Mouse (Mus musculus) embryonic facial prominence, embryonic 12.5 days (tissue): Measurements from ENCODE around the gene Iqsec3. TPM values are rescaled to one million over a fixed set of nuclear protein-coding genes. Genes with fewer than 3 reads are reported as not detected.

ENCODE experiments used
- ATAC-seq: fragments of 200-750 bp; cut with Nextera tagmentation; 2 replicates; pipeline ENCODE4 v1.8.0; 2017; ENCODE audit not compliant: insufficient number of reproducible peaks, insufficient read depth, low FRiP score, low TSS enrichment
- H3K27ac ChIP-seq: fragments of 300-500 bp; sonication (generic); 2 replicates; pipeline ENCODE4 v1.5.1; 2016; ENCODE audit warnings: mild to moderate bottlenecking
- H3K27me3 ChIP-seq: fragments of 300-500 bp; sonication (generic); 2 replicates; pipeline ENCODE4 v1.6.1; 2016; ENCODE audit warnings: mild to moderate bottlenecking, moderate library complexity
- H3K36me3 ChIP-seq: fragments of 300-500 bp; sonication (generic); 2 replicates; pipeline ENCODE4 v1.6.1; 2016; ENCODE audit warnings: mild to moderate bottlenecking
- H3K4me1 ChIP-seq: fragments of 300-500 bp; sonication (generic); 2 replicates; pipeline ENCODE4 v1.6.1; 2016
- H3K4me2 ChIP-seq: fragments of 300-500 bp; sonication (generic); replicated peaks from 2 replicates; pipeline ENCODE4 v1.6.1; 2016; ENCODE audit warnings: mild to moderate bottlenecking, moderate library complexity
- H3K4me3 ChIP-seq: fragments of 300-500 bp; sonication (generic); 2 replicates; pipeline ENCODE4 v1.5.1; 2016; ENCODE audit warnings: mild to moderate bottlenecking
- H3K9ac ChIP-seq: fragments of 300-500 bp; sonication (generic); 2 replicates; pipeline ENCODE4 v1.6.1; 2016; ENCODE audit warnings: mild to moderate bottlenecking, moderate library complexity
- H3K9me3 ChIP-seq: fragments of 300-500 bp; sonication (generic); 2 replicates; pipeline ENCODE4 v1.6.1; 2016; ENCODE audit warnings: mild to moderate bottlenecking, moderate library complexity
- WGBS: fragments of 180-500 bp; shearing (Covaris S2); methylation state at CpG from one replicate; pipeline ENCODE4 v1.1.7; 2016; 5-methylcytosine and 5-hydroxymethylcytosine counted together
- polyA plus RNA-seq: library from polyadenylated mRNA; unstranded; fragments of >200 nt; fragmentation: Nextera tagmentation; extraction: Ambion mirVana; gene quantifications from 2 replicates; pipeline ENCODE4 v1.2.1, GENCODE M21; 2016

Iqsec3 gene
- polyA plus RNA-seq, 1 experiment from 2014 or later: 0.19 TPM

DNA sequence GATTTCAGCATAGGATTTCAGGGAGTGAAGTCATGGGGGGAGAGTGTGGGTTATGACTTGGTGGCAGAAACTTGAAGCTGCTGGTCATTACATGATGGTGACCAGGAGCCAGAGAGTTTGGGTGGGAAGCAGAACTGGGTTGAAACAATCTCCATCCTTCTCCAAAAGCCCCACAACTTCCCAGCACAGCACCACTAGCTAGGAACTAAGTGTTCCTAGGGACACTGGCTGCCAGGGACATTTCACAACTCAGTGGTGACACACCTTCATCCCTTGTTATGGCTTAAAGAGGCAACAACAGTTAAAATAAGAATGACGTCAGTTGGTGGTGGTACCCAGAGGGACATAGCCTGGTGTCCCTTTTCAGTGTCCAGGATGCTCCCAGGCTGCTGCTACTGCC lies 117.4 kb downstream of the Iqsec3 start:
- no peaks in the 10 kb centered on the region for H3K36me3 ChIP-seq
- H3K9ac ChIP-seq: no peak overlapping the region
- no peak overlapping the region for H3K27ac ChIP-seq
- no peaks in the 10 kb centered on the region for H3K4me1 ChIP-seq
- WGBS: 91% methylated on average over 1 of the region's 1 CpGs
- H3K4me3 ChIP-seq: no peak overlapping the region
- no peak for ATAC-seq
- no peaks in the 10 kb centered on the region for H3K9me3 ChIP-seq
- no peak overlapping the region for H3K4me2 ChIP-seq
- H3K27me3 ChIP-seq: no peaks in the 10 kb centered on the region

DNA sequence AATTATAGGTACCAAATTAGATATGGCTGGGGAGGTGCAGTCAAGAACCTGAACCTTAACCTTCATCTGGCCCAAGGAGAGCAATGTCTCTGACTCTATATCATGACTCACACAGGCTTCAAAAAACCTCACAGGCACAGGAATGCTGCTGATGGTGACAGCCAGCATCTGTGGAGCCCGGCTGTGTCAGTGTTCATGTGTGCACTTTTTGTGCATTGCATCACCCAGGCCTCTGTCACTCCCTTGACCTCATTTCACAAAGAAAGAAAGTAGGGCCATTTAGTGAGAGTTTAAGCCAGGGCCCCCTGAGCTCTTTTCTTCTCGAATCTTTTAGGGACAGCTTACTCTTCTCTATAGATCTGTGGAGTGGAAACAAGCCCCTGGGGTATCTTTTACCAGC lies 121.2 kb downstream of the Iqsec3 start:
- Histone ChIP-seq H3K27me3 (no peaks in the 10 kb centered on the region), H3K9me3 (no peaks in the 10 kb centered on the region), H3K36me3 (no peaks in the 10 kb centered on the region), H3K9ac (no peak overlapping the region), H3K4me1 (no peaks in the 10 kb centered on the region), H3K4me2 (no peak overlapping the region), H3K27ac (no peak overlapping the region), H3K4me3 (no peak overlapping the region)
- ATAC-seq: no peak
- WGBS: 39% methylated on average over 2 of the region's 2 CpGs

DNA sequence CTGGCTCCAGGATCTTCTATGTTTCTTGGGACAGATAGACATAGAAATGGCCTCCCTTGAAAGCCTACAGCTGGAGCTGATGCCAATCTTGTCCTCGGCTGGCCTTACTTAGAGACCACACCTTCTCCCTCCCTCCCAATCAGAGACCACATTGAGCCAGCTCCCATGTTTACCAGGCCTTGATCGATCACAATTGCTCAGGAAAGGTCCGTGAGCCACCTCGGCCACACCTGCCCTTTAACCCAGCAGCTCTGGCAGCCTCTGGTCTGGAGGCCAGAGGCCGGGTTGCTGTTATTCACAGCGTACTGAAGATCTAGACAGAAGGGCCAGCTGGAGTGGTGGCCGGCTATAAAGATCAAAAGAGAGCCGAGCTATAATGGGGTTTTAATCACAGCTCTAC lies 127.0 kb downstream of the Iqsec3 start:
- no peaks in the 10 kb centered on the region for H3K36me3 ChIP-seq
- H3K4me3 ChIP-seq: no peak overlapping the region
- no peak for ATAC-seq
- H3K9me3 ChIP-seq: no peaks in the 10 kb centered on the region
- peaks cover 4% of the 10 kb centered on the region; the same call in 1 of the 2 replicates for H3K4me1 ChIP-seq
- H3K27ac ChIP-seq: no peak overlapping the region
- no peak overlapping the region for H3K9ac ChIP-seq
- no peak overlapping the region for H3K4me2 ChIP-seq
- 0 out of 2 replicates have a peak, but pooled peaks cover 2% of the 10 kb centered on the region for H3K27me3 ChIP-seq
- WGBS: 56% methylated on average over 8 of the region's 8 CpGs

DNA sequence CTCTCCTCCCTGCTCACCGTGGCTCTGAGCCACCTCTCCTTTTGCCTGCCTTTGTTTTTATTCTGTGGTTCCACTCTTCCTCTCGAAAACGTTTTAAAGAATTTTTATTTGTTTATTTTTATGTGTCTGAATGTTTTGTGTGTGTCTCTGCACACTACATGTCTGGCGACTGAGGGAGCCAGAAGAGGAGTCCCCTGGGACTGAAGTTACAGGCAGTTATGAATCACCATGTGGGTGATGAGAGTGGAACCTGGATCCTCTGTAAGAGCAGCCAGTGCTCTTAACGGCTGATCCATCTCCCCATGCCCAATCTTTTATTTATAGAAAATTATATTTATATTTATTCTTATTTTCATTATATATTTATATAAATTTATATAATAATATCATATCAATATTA lies 129.1 kb downstream of the Iqsec3 start:
- Histone ChIP-seq H3K4me2 (no peak overlapping the region), H3K27ac (no peak overlapping the region), H3K4me3 (no peak overlapping the region), H3K9ac (no peak overlapping the region), H3K27me3 (0 out of 2 replicates have a peak, but pooled peaks cover 3% of the 10 kb centered on the region), H3K36me3 (no peaks in the 10 kb centered on the region), H3K4me1 (peaks cover 4% of the 10 kb centered on the region; the same call in 1 of the 2 replicates), H3K9me3 (no peaks in the 10 kb centered on the region)
- no peak for ATAC-seq
- 59% methylated on average over 5 of the region's 5 CpGs for WGBS

DNA sequence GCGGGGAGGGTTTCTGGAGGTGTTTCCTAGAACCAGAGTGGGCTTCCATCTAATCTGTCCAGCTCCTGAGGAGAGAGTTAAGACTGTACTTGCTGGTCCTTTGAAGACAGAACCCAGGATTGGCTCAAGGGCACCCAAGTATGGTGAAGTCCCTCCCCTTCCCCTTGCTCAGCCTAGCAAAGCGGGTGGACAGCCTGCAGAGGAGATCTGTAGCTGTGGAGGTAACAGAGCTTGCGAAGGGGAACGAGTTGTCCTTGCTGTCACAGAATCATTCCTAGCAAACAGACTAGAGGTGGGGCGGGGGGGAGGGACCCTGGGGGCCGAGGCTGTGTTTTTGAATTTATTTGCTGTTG lies 129.7 kb downstream of the Iqsec3 start:
- Histone ChIP-seq H3K27me3 (0 out of 2 replicates have a peak, but pooled peaks cover 3% of the 10 kb centered on the region), H3K4me2 (no peak overlapping the region), H3K4me1 (peaks cover 4% of the 10 kb centered on the region; the same call in 1 of the 2 replicates), H3K27ac (no peak overlapping the region), H3K36me3 (no peaks in the 10 kb centered on the region), H3K4me3 (no peak overlapping the region), H3K9ac (no peak overlapping the region), H3K9me3 (no peaks in the 10 kb centered on the region)
- 59% methylated on average over 6 of the region's 6 CpGs for WGBS
- no peak for ATAC-seq

DNA sequence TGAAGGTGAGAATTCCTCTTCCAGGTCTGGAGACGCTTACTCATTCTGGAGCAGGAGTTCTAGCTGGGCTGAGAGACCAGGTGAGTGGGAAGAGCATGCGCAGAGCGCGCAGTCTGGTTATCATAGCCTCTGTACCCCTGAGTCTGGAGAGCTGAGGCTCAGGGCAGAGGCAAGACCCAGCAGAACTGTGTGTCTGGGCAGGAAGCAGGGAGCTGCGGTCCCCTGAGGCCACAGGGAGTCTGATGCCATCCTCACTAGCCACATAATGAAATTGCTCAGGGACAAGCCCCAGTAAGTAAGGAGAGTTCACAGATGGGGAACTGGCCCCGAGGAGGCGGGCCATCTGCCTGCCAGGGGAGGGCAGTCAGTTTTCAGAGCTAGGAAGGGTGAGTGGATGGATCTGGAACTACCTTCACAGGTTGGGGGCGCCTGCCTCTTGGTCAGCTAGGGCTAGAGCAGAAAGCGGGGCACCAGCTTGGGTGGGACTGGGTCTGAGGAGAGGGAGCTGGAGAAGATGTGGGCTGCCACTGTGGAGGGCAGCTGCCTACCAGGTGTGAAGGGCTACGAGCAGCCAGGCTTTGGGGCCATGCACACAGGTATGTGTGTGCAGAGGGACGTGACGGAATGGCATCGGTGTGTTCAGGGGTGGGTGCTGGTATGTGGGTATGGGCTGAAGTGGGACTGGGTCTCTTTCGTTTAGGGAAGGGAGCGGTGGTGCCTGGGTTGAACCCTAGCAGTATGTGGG lies 130.3 kb downstream of the Iqsec3 start, which contains the start of gene Slc6a12:
Gene Slc6a12 (plus strand): TSS at position 51 of the 745 bp plus-strand sequence.
- Histone ChIP-seq H3K4me3 (no peak within 1 kb of the TSS), H3K36me3 (no peaks in the 10 kb centered on the region), H3K9me3 (no peaks in the 10 kb centered on the region), H3K4me1 (peaks cover 4% of the 10 kb centered on the region; the same call in 1 of the 2 replicates), H3K4me2 (no peak within 1 kb of the TSS), H3K9ac (no peak within 1 kb of the TSS), H3K27me3 (0 out of 2 replicates have a peak, but pooled peaks cover 3% of the 10 kb centered on the region), H3K27ac (no peak within 1 kb of the TSS)
- no peak for ATAC-seq
- 71% methylated on average over 15 of the region's 15 CpGs for WGBS

DNA sequence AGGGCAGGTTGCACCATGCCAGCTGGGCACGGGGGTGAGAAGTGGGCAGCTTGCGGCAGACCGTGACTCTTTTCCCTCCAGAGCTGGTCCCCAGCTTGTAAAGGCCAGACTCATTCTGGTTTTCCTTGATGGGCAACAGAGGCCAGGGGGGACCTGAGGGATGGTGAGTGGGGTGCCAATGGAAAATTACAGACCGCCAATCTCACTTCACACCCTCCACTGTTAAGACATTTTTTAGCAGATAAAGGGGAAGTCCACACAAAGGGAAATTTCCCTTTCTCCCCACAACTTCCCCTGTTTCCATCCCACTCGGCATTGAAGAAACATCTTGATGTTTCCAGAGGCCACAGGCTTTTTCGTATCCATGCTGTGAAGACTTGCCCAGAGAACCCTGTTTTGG lies 131.8 kb downstream of the Iqsec3 start:
- H3K4me1 ChIP-seq: peaks cover 4% of the 10 kb centered on the region; the same call in 1 of the 2 replicates
- no peak overlapping the region for H3K4me2 ChIP-seq
- no peaks in the 10 kb centered on the region for H3K9me3 ChIP-seq
- 90% methylated on average over 6 of the region's 6 CpGs for WGBS
- H3K36me3 ChIP-seq: no peaks in the 10 kb centered on the region
- 0 out of 2 replicates have a peak, but pooled peaks cover 3% of the 10 kb centered on the region for H3K27me3 ChIP-seq
- no peak overlapping the region for H3K4me3 ChIP-seq
- no peak for ATAC-seq
- H3K27ac ChIP-seq: no peak overlapping the region
- H3K9ac ChIP-seq: no peak overlapping the region

DNA sequence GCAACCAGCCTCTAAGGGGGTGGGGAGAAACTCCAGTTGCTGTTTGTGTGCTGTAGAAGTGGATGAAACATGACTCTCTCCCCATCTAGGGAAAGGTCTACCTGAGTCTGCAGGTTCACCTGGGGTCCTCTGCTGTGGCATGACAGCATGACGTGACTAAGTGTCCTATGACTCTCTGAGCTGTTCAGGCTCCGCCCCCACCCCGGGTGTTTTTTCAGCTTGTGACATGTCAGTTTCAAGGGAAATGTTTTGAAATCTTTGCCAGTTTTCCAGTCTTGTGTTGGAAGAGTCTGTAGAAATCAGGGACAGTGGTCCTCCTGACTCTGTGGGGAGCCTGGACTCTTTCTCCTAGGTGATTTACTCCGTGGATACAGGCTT lies 135.0 kb downstream of the Iqsec3 start:
- Histone ChIP-seq H3K4me1 (peaks cover 4% of the 10 kb centered on the region; the same call in 1 of the 2 replicates), H3K27ac (no peak overlapping the region), H3K9me3 (no peaks in the 10 kb centered on the region), H3K4me3 (no peak overlapping the region), H3K36me3 (no peaks in the 10 kb centered on the region), H3K9ac (no peak overlapping the region), H3K27me3 (0 out of 2 replicates have a peak, but pooled peaks cover 3% of the 10 kb centered on the region), H3K4me2 (no peak overlapping the region)
- no peak for ATAC-seq
- WGBS: 37% methylated on average over 4 of the region's 4 CpGs

DNA sequence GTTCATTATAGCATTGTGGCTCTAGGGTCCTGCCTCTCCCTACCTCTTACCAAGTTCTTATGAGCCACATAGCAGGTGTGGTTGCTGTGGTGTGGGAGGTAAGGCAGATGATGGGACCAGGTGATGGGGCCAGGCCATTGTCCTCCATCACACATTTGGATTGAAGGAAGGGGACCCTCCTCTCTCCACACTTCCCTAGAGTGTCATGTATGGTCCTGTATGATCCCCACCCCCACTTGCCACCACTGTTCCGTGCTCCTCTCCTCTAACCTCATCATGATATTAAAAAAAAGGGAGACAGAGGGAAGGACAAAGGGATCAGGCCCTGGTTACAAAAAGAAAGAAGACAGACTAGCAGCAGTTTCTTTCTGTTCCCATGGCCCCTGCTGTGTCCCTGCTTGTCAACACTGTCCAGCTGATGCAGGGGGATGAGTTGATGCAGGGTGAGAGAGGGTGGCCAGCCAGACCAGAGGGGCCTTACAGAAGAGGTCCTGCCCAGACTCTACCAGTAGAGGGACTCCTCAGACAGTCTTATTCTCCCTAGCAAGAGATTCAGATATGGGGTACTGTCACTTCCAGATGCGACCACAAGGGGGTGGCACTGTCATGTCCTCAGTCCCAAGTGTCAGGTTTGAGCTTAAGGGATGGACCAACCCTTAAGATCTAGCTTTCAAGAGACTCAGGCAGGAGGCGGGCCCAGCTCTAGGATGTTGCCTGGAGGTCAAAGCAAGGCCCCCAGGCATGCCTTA lies 135.5 kb downstream of the Iqsec3 start:
- Histone ChIP-seq H3K27ac (no peak overlapping the region), H3K27me3 (0 out of 2 replicates have a peak, but pooled peaks cover 3% of the 10 kb centered on the region), H3K36me3 (no peaks in the 10 kb centered on the region), H3K4me3 (no peak overlapping the region), H3K4me1 (peaks cover 1% of the 10 kb centered on the region; the same call in 1 of the 2 replicates), H3K9ac (no peak overlapping the region), H3K9me3 (no peaks in the 10 kb centered on the region), H3K4me2 (no peak overlapping the region)
- peak; percentile 12; the same call in 1 of the 2 replicates for ATAC-seq
- 29% methylated on average over 3 of the region's 3 CpGs for WGBS

DNA sequence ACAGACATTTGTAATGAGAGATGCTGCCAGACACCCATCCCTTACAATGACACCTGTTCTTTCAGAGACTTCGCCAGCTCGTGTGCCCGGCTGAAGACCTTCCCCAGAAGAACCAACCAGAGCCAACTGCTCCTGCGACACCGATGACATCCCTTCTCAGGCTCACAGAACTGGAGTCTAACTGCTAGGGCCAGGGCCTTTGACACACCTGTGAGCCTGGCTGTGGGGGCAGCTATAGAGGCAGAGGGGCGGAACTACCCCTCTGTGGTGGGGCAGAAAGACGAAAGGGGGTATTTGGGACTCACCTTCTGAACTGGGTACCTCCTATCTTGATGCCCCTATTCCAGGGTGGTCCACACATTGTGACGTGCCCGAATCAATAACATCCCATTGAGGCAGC lies 136.2 kb downstream of the Iqsec3 start:
- Histone ChIP-seq H3K9ac (no peak overlapping the region), H3K36me3 (no peaks in the 10 kb centered on the region), H3K9me3 (no peaks in the 10 kb centered on the region), H3K4me2 (no peak overlapping the region), H3K4me3 (no peak overlapping the region), H3K27ac (no peak overlapping the region), H3K4me1 (no peaks in the 10 kb centered on the region), H3K27me3 (0 out of 2 replicates have a peak, but pooled peaks cover 3% of the 10 kb centered on the region)
- 89% methylated on average over 9 of the region's 9 CpGs for WGBS
- no peak for ATAC-seq

DNA sequence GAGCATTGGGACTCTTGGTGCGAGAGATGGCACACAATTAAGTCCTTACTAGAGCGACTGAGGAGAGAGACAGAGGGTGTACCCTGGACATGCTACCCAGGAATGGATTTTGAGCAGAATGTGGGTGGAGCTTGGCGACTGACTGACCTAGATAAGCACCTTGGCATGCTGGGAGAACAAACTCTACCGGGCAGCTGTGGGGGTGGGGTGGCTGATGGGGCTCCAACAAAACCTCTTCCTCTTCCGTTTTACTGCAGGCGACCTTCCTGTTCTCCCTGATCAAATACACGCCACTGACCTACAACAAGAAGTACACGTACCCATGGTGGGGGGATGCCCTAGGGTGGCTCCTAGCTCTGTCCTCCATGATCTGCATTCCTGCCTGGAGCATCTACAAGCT lies 136.9 kb downstream of the Iqsec3 start:
- H3K9ac ChIP-seq: no peak overlapping the region
- H3K27me3 ChIP-seq: 0 out of 2 replicates have a peak, but pooled peaks cover 2% of the 10 kb centered on the region
- no peak overlapping the region for H3K4me3 ChIP-seq
- no peaks in the 10 kb centered on the region for H3K4me1 ChIP-seq
- no peaks in the 10 kb centered on the region for H3K9me3 ChIP-seq
- 66% methylated on average over 8 of the region's 8 CpGs for whole genome bisulfite sequencing
- no peak overlapping the region for H3K27ac ChIP-seq
- H3K36me3 ChIP-seq: no peaks in the 10 kb centered on the region
- no peak overlapping the region for H3K4me2 ChIP-seq
- ATAC-seq: no peak

DNA sequence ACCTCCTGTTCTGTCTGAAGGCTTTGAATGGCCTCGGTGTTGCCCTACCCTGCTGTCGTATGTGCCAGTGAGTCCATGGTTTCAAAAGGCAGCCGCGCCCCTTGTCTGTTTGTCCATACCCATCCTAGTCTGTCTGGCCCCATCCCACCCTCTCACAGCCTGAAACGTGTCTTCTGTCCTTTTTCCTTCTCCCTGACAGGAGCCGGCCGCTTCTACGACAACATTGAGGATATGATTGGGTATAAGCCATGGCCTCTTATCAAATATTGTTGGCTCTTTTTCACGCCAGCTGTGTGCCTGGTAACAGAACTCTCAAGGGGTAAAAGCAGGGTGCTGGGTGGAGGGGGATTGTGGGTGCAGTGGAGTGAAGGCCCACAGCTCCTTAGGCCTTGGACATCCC lies 137.6 kb downstream of the Iqsec3 start:
- no peaks in the 10 kb centered on the region for H3K27me3 ChIP-seq
- ATAC-seq: no peak
- H3K4me2 ChIP-seq: no peak overlapping the region
- no peak overlapping the region for H3K27ac ChIP-seq
- H3K4me1 ChIP-seq: no peaks in the 10 kb centered on the region
- H3K36me3 ChIP-seq: no peaks in the 10 kb centered on the region
- WGBS: 92% methylated on average over 9 of the region's 9 CpGs
- no peak overlapping the region for H3K9ac ChIP-seq
- H3K9me3 ChIP-seq: no peaks in the 10 kb centered on the region
- no peak overlapping the region for H3K4me3 ChIP-seq
